Mouse (Mus musculus) heart, postnatal 25 days (tissue): Measurements from ENCODE around the gene Ganab. TPM values are rescaled to one million over a fixed set of nuclear protein-coding genes. Genes with fewer than 3 reads are reported as not detected.
"Not testable (repeated sequence)": the region's sequence is repeated elsewhere in the genome, so short reads cannot be mapped to it uniquely, and the experiment has no call there.

Experiments
- DNase-seq: peaks from one replicate; pipeline ENCODE4 v3.0.0; 2022; ENCODE audit warnings: low spot score
- intact Hi-C: fragments of 180-260 bp; cut with DNase I; formaldehyde crosslinking; loops from one replicate; pipeline ENCODE4 v1.15.1; 2025
- total RNA-seq, 2 experiments: library from RNA; stranded (reverse); gene quantifications; 2 replicates each; pipeline ENCODE4 v1.2.3; 2021

Ganab gene
- total RNA-seq = 10 to 100 TPM; 55.6 to 58.7 TPM

DNA sequence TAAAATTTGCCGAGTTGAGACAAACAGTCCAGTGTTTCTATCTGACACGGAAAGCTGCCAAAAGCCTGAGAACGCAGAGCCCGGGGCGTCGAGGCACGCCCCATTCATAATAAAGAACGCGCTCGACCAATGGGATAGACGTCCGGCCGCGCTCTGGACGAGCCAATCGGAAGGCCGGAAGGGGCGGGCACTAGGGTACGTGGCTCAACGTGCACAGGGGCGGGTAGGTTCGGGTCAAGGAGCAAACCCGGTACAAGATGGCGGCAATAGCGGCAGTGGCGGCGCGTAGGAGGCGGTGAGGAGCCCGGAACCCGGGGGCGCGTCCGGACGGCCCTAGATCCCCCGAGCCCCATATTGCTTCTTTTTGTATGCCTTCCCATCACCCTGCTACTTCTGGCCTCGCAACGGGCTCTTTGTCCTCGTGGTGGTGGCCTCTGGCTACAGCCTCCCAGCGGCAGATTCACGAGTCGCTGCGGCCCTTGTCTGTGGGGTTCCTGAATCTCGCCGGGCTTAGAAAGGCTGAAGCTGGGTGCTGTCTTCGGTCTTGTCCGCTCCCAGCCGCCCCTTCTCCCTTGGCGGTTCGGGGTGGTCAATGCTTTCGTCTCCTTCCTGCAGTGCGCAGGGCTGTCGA lies at the start of gene Ganab:
Gene Ganab (plus strand): TSS at position 207 of the 631 bp plus-strand sequence.
- intact Hi-C loops = loop anchor here (2.0 kb wide), 1 partner anchor 69 kb away; the partner anchor contains the start of gene Eef1g
- peak; percentile 92 for DNase-seq

DNA sequence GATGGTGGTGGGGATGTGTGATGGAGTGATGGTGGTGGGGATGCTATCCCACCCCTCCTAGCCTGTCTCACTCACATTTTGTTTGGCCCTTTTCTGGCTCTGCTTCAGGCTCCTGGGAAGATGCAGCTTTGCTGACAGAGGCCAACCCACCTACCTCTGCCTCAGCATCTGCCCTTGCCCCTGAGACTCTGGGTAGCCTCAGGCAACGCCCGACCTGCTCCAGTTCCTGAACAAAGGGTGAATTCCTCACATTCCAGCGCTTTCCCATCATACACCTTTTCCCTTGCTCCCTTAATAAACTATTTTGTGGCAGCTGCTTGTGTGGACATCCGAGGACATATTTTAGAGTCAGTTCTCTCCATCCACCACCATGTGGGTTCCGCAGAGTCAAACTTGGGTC lies 49.5 kb upstream of the Ganab start:
- intact Hi-C loops = no loop called here
- no peak for DNase-seq

DNA sequence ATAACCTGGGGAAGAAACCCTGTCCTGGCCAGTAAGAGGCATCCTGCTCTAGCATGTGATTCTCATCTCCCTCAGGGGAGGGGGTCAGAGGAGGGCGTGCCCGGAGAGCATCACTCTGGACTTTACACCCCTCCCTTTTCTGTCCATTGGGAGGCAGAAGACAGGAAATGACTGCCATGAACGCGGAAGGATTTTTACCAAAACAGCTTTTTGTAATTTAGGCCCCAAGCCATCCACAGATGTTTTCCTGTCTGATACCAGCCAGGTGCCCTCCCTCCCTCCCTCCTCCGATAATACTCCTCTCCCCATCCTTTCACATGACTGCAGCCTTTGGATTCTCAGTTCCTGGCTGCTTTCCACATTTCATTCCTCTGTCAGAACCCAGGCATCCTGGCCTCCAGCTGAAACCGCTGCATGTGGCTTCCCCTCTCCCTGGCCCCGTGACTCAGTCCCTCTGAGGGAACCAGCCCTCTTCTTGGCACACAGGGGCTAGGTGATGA lies 47.4 kb upstream of the Ganab start, which contains the start of gene Lrrn4cl:
Gene Lrrn4cl (plus strand): TSS at position 367 of the 500 bp plus-strand sequence.
- DNase-seq = peak; percentile 44
- intact Hi-C loops = no loop called here

DNA sequence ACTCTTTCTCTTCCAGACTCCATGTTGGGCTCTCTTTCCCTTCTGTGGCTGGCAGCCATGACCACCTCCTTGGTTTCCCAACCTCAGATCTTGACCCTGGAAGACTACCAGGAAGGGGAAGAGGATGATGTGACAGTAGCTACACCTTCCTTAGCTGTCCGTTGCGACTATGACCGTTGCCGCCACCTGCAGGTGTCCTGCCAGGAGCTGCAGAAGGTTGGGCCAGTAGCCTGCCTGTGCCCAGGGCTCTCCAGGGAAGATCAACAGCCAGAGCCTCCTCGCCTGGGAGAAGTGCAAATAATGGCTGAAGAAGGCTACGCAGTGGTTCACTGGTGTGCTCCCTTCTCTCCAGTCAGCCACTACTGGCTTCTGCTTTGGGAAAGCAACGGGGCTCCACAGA lies 46.2 kb upstream of the Ganab start:
- DNase-seq = no peak
- intact Hi-C loops = no loop called here

DNA sequence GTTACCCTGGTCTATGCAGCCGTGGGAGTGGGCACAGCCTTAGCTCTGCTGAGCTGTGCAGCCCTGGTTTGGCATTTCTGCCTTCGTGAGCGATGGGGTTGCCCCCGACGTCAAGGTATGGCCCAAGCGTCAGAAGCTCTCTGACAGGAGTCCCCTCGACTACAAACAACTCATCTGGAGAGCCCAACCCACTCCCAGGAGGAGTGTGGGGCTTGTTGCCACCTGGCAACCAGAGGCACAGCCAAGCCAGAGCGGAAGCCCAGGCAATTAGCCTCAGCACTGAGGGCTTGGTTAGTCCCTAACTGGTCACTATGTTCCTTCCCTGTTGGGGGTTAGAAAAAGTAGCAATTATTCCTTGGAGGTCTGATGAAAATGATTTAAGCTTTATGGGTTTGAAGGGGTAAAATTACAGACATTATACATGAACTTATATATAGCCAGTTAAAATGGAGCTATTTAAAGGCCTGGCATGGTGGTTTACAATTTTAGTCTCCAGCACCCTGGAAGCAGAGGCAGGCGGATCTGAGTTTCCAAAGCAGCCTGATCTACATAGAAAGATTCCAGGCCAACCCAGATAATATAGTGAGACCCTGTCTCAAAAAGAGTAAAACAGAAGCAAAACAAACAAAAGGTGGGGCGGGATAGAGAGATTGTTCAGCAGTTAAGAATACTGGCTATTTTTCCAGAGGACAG lies 45.5 kb upstream of the Ganab start:
- intact Hi-C loops = no loop called here
- DNase-seq = peak; percentile 19

DNA sequence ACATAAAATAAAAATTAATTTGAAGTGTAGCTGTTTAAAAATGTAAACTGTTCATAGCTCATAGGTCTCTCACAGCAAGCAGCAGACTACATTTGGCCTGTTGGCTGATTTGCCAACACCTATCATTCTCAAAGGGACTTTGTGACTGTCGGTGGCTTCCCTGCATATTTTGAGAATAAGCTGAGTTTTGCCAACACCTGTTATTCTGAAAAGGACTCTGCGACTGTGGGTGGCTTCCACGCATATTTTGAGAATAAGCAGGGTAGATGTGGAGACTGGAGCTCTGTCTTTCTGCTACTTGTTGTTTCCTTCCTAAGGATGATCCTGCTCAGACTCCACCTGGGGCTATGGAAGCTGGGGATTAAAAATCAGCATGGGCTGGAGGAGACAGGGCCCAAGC lies 44.8 kb upstream of the Ganab start:
- DNase-seq = no peak
- intact Hi-C loops = no loop called here

DNA sequence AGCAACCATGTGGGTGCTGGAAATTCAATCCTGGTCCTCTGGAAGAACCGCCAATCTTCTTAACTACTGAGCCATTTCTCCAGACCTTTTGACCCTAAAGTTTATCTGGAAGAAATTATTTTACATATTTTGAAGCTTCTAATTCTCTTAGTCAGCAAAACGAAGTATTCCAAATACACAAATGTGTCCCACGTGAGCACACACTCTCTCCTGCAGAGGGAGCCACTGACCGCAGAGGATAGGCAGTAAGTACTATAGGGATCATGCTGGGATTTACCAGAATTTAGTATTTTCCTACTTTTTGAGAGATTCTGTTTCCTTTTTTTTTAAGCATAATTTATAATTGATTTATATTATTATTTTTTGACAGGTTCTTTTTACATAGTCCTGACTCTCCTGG lies 40.2 kb upstream of the Ganab start:
- intact Hi-C loops = no loop called here
- DNase-seq = no peak

DNA sequence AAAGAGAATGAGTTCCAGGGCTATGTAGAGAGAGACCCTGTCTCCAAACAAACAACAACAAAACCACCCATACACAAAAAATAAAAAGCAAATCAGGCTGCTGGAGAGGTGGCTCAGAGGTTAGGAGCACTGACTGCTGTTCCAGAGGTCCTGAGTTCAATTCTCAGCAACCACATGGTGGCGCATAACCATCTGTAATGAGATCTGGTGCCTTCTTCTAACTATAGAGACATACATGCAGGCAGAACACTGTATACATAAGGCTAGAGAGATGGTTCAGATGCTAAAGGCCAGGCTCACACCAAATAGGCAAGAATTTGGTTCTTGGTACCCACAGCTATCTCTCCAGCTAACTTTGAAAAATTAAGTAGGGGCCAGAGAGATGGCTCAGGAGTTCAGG lies 38.9 kb upstream of the Ganab start:
- DNase-seq = no peak
- intact Hi-C loops = loop anchor here (1.0 kb wide), 1 partner anchor 251 kb away; no protein-coding TSS in a partner anchor

DNA sequence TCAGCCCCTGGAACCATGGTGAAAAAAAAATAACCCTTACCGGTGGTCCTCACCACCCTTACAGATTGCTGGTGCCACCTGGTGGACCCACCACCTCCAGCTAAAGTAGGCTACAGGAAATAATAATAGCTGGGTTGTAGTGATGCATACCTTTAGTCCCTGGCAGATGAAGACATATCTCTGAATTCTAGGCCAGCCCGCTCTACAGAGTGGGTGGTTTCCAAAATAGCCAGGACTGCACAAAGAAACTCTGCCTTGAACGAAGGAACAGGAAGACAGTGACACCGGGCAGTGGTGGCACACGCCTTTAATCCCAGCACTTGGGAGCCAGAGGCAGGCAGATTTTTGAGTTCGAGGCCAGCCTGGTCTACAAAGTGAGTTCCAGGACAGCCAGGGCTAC lies 33.6 kb upstream of the Ganab start:
- DNase-seq = no peak
- intact Hi-C loops = no loop called here

DNA sequence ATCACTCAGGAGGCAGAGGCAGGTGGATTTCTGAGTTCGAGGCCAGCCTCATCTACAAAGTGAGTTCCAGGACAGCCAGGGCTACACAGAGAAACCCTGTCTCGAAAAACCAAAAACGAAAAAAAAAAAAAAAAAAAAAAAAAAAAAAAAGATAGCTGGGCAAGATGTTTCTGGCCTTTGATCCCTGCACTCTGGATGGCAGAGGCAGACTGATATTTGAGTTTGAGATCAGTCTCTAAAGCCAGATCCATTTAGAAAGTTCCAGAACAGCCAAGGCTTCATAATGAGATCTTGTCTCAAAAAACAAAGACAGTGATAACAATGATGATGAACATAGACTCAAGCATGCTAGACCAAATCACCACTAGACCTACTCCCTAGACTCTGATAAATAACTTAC lies 27.5 kb upstream of the Ganab start:
- intact Hi-C loops, DNase-seq: not testable (repeated sequence)

DNA sequence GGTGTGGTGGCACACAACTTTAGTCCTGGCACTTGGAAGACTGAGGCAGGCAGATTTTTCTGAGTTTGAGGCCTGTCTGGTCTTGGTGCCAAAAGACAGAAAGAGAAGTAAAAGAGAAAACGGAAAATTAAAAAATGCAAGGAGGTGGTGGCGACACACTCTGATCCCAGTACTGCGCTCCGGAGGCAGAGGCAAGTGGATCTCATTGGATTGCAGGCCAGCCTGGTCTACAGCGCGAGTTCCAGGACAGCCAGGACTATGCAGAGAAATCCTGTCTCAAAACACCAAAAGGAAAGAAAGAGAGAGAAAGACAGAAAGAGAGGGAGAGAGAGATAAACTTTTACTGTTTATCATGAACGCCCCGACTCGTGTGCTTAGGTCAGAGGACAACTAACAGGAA lies 27.0 kb upstream of the Ganab start:
- DNase-seq = no peak
- intact Hi-C loops = no loop called here

DNA sequence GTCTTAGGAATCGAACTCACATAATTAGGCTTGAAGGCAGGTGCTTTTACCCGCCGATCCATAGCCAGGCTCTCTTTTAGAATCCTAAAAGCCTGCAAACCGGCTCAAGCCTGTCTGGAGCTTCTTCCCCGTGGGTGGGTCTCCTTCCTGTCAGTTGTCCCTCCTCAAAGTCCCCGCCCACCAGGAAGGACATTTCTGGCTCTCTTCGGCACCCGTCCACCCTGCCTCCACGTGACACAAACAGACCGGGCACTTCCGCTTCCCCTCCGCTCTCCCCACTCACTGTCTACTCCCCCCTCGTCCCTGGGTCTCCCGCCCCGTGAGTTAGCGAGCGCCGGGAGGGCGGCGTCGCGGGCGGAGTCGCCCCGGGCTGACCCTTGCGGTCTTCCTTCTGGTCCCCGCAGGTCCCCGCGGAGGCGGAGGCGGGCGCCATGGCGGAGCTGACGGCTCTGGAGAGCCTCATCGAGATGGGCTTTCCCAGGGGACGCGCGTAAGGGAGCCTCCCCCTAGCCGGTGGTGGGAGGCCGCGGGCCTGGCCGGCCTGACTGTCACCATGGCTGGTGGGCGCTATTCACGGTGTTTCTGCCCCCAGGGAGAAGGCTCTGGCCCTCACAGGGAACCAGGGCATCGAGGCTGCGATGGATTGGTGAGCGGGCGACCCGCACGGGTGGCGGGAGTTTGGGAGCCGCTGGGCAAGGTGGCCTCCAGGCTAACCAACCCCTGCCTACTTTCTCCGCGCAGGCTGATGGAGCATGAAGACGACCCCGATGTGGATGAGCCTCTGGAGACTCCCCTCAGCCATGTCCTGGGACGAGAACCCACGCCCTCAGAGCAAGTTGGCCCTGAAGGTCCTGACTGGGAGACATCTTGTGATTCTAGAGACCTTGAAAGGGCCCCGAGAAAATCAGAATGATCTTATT lies 26.3 kb upstream of the Ganab start, which contains the start of gene Ubxn1:
Gene Ubxn1 (plus strand): TSS at position 230 of the 920 bp plus-strand sequence.
- intact Hi-C loops = no loop called here

DNA sequence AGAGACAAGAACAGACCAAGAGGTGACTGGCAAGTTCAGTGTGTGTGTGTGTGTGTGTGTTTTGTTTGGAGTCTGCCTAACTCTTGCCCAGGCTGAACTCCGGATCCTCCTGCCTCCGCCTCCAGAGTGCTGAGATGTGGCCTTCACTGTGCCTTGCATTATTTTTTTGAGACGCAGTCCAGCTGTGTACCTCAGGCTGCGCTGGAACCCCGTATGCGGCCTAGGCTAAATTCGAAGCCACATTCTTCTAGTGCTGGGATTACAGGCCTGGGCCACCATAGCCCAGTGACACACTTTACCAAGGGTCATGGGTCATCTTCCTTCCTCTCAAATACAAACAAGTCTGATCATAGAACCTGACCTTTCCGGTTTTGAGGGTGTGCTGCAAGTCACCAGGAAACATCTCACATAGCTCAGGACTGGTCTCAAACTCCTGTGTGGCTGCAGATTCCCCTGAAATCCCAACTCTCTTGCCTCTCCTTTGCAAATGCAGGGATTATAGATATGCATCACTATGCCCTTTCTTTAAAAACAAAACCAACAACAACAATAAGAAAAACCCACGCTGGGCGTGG lies 25.5 kb upstream of the Ganab start:
- intact Hi-C loops = no loop called here

More for the DNA sequence above, 26.3 kb upstream of the Ganab start, which contains the start of gene Ubxn1:
- peak; percentile 97 for DNase-seq

DNA sequence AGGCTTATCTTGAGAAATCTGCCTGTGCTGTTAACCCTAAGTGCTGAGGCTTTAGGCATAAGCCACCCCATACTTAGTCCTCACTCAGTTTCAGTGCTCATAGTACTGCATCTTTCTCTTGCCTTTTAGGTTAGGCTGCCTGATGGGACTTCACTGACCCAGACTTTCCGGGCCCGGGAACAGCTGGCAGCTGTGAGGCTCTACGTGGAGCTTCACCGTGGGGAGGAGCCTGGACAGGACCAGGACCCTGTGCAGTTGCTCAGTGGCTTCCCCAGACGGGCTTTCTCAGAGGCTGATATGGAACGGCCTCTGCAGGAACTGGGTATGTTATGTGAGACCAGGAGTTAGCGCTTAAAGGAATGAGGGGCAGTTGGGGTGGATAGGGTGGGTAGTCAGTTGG lies 22.8 kb upstream of the Ganab start:
- DNase-seq = no peak
- intact Hi-C loops = no loop called here

More for the DNA sequence above, 25.5 kb upstream of the Ganab start:
- DNase-seq = no peak

DNA sequence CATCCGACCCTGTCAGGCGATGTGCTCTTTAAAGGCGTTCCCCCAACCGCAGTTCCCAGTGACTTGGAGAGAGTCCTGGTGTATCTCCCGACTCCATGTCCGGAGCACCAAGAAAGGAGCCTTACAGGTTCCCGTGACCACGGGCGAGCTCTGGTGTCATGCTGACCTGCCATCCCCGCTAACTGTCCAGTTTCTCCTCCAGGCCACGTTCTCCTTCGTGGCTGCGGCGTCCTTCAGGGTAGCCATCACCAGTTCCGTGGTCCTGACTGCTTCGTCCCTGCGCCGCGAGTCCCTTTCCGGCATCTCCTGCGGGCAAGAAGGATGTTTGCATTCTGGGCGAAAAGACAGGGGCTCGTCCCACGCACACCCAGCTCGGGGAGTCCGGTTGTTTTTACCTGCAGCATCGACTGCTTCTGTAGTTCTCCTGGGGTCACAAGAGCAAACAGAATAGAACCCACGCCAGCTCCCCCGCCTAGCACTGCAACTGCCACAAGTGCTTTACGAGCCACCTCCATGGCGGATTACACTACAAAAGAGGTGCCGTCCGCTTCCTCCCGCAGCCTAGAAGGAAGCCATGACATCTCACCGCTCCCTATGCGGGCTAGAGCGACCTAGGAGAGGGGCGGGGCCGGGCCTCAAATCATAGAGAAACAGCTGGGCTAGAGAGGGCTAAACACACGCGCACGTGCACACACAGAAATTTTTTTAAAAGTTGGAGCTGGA lies 17.4 kb upstream of the Ganab start, which contains the start of gene Uqcc3:
Gene Uqcc3 (minus strand): TSS at position 613 of the 723 bp plus-strand sequence.
- intact Hi-C loops = no loop called here
- DNase-seq = peak; percentile 83

DNA sequence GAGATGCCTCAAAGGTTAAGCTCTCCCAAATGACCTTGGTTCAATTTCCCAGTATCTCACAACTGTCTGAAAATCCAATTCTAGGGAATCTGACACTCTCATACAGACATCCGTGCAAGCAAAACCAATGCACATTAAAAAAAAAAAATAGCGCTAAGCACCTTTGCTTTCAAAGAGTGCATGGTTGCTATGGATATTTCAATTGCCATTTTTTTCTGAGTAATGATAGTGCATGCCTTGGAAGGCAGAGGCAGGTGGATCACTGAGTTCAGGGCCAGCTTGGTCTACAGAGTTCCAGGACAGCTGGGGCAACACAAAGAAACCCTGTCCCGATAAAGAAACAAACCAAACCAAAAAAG lies 16.9 kb upstream of the Ganab start:
- DNase-seq = no peak
- intact Hi-C loops = no loop called here

DNA sequence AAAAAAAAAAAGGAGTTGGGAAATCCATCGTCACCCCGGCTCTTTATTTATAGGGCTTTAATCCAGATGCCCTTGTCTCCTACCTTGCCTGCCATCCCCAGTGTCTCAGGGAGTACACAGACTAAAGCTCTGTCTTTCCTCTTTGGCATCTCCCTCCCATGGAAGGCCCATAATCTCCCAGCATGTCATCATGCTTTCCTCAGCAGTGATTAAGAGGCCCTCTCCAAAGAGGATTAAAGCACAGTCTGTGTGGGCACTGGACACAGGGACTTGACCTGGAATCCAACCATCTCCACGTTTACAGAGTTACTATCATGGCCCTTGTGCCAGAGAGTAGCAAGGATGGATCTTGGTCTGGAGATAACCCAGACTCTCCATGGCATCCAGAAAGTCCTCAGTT lies 14.3 kb upstream of the Ganab start, which contains the start of the genes Lbhd1 and Gm49403:
Gene Lbhd1 (plus strand): TSS at position 117 of the 400 bp plus-strand sequence.
Gene Gm49403 (plus strand): TSS at position 315 of the 400 bp plus-strand sequence.
- intact Hi-C loops = no loop called here

DNA sequence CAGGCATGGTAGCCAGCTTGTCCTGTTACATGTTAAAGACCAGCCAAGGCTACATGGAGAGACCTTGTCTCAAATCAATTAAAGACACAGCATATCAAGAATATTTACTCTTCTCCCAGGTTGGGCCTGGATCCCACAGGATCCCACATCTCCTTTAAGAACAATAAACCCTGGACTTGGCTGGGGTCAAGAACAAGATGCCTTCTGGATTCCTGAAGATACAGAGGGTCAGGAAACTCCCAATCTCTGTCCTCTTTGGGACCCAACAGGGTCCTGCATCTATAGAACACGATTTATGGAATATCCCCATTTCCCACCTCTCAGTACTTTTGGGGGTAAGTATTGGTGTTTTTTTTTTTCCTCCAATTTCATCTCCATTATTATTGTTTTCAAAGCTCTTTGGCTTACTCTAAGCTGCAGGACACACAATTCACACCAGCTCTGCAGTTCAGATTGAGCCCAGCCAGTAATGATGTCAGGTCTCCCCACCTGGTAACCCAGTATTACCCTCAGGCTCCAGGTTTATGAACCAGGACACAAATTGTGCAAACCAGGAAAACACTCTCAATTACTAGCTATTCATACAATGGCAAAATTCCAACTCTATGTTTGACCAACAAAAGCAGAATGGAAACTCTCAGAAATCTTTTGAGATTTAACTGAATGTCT lies 10.8 kb upstream of the Ganab start:
- intact Hi-C loops = loop anchor here (5.0 kb wide), 1 partner anchor 45 kb away; no protein-coding TSS in a partner anchor
- DNase-seq = no peak

More for the DNA sequence above, 14.3 kb upstream of the Ganab start, which contains the start of the genes Lbhd1 and Gm49403:
- no peak for DNase-seq
